Mouse (Mus musculus): ENCODE measurements at regions not wholly inside any gene's neighbourhood (a gene's known extent, or its start where the extent isn't known, plus 50 kb on each side); places are given as distances from the start of the nearest gene placed in this dataset.

DNA sequence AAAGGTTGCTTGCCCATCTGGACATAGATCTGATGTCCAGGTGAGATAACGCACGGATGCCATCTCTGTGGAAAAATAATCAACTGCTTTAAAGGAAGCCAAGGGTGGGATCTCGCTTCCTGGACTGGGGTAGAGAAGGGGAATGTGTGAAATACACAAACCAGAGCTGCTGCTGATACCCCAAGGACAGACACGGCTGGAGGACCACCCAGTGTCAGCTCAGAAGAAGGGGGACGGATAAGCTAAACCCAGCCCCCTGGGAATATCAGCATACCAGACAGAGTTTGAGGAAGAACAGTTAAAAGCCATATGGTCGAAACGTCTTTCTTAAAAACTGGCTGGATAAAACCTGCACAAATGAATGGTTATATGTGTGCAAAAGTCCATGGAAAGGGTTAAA lies 202.8 kb upstream of the Klf3 start:
- H3K36me3 ChIP-seq (ENCODE audit: control insufficient read depth, insufficient read depth, low read length, poor library complexity, severe bottlenecking): no peaks in the 10 kb centered on the region
- H3K9ac ChIP-seq (ENCODE audit: low read depth, poor library complexity, severe bottlenecking): no peak overlapping the region
- H3K9me3 ChIP-seq (replicated peaks; ENCODE audit: control insufficient read depth, insufficient read depth, low read length, poor library complexity, severe bottlenecking): no peaks in the 10 kb centered on the region
- TF ChIP-seq EP300 (IDR thresholded peaks at IDR 0.05; ENCODE audit: insufficient read depth, low read depth, low read length) (no peak), CTCF (IDR thresholded peaks at IDR 0.05; ENCODE audit: low read depth, low read length) (no peak), POLR2A (IDR thresholded peaks at IDR 0.05; ENCODE audit: insufficient read depth, low read length) (no peak)
- no peak overlapping the region for H3K27ac ChIP-seq (ENCODE audit: insufficient read depth, low read length)
- no peak overlapping the region for H3K4me3 ChIP-seq (ENCODE audit: low read depth, low read length)
- H3K27me3 ChIP-seq (ENCODE audit: control insufficient read depth, insufficient read depth, low read length, poor library complexity, severe bottlenecking): no peaks in the 10 kb centered on the region
- peaks cover 12% of the 10 kb centered on the region for H3K4me1 ChIP-seq (ENCODE audit: control insufficient read depth, insufficient read depth, low read length)

DNA sequence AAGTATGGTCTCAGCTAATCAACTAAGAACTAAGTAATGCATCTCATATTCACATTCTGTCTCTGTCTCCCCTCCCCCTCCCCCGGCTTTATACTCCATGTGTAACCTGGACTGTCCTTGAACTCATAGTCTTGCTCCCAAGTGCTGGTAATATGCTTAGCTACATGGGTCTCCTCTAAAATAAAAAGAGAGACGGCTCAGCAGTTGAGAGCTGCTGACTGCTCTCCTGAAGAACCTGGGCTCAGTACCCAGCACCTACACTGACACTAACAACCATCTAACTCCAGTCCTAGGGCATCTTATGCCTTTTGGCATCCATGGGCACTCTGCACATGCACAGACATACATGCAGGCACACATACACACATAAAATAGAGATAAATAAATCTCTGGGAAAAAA lies 202.4 kb upstream of the Klf3 start:
- Histone ChIP-seq H3K4me1 (ENCODE audit: control insufficient read depth, insufficient read depth, low read length) (peaks cover 10% of the 10 kb centered on the region), H3K27ac (ENCODE audit: insufficient read depth, low read length) (no peak overlapping the region)

DNA sequence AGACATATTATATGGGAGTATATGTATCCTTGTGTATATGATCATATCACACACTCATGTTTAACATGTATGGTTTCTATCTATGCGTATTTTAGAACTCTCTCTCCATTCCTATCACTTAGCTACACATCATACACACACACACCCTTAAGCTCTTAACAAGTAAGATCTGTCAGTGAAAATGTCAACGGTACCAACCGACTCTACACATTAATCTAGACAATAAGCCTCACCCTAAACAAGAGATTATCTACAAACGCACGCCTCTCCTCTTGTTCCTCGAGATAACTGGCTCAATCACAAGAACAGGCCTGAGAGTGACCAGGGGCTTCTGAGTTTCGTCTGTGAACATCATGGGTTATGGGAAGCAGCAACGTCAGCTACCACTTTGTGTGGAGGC lies 201.9 kb upstream of the Klf3 start:
- Histone ChIP-seq H3K27me3 (ENCODE audit: control insufficient read depth, insufficient read depth, low read length, poor library complexity, severe bottlenecking) (no peaks in the 10 kb centered on the region), H3K27ac (ENCODE audit: insufficient read depth, low read length) (no peak overlapping the region), H3K9me3 (replicated peaks; ENCODE audit: control insufficient read depth, insufficient read depth, low read length, poor library complexity, severe bottlenecking) (no peaks in the 10 kb centered on the region), H3K36me3 (ENCODE audit: control insufficient read depth, insufficient read depth, low read length, poor library complexity, severe bottlenecking) (no peaks in the 10 kb centered on the region), H3K4me1 (ENCODE audit: control insufficient read depth, insufficient read depth, low read length) (peaks cover 10% of the 10 kb centered on the region), H3K4me3 (ENCODE audit: low read depth, low read length) (no peak overlapping the region), H3K9ac (ENCODE audit: low read depth, poor library complexity, severe bottlenecking) (no peak overlapping the region)
- no peak for TF ChIP-seq EP300 (IDR thresholded peaks at IDR 0.05; ENCODE audit: insufficient read depth, low read depth, low read length)
- no peak for TF ChIP-seq POLR2A (IDR thresholded peaks at IDR 0.05; ENCODE audit: insufficient read depth, low read length)
- no peak for TF ChIP-seq CTCF (IDR thresholded peaks at IDR 0.05; ENCODE audit: low read depth, low read length)

More for the DNA sequence above, 202.4 kb upstream of the Klf3 start:
- no peaks in the 10 kb centered on the region for H3K9me3 ChIP-seq (replicated peaks; ENCODE audit: control insufficient read depth, insufficient read depth, low read length, poor library complexity, severe bottlenecking)
- H3K27me3 ChIP-seq (ENCODE audit: control insufficient read depth, insufficient read depth, low read length, poor library complexity, severe bottlenecking): no peaks in the 10 kb centered on the region
- TF ChIP-seq CTCF (IDR thresholded peaks at IDR 0.05; ENCODE audit: low read depth, low read length) (no peak), EP300 (IDR thresholded peaks at IDR 0.05; ENCODE audit: insufficient read depth, low read depth, low read length) (no peak), POLR2A (IDR thresholded peaks at IDR 0.05; ENCODE audit: insufficient read depth, low read length) (no peak)
- H3K4me3 ChIP-seq (ENCODE audit: low read depth, low read length): no peak overlapping the region
- no peaks in the 10 kb centered on the region for H3K36me3 ChIP-seq (ENCODE audit: control insufficient read depth, insufficient read depth, low read length, poor library complexity, severe bottlenecking)
- H3K9ac ChIP-seq (ENCODE audit: low read depth, poor library complexity, severe bottlenecking): no peak overlapping the region

DNA sequence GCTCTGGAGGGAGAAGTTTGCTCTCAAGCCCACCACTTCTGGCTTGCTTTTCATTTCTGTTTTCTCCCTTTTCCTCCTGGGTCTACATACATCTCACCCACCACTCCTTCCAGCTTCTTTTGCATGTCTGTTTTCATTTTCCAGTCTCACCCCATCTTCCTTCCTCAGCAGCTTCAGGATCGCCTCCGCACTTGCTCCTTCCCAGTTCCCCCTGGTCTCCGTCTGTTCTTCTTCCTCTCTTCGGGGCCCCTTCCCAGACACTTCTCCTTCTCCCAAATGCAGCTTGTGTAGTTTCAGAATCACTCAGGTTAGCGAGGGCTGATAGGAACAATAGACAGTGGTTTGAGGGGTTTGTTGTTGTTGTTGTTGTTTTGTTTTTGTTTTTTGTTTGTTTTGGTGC lies 201.4 kb upstream of the Klf3 start:
- Histone ChIP-seq H3K4me1 (ENCODE audit: control insufficient read depth, insufficient read depth, low read length) (peaks cover 10% of the 10 kb centered on the region), H3K27ac (ENCODE audit: insufficient read depth, low read length) (no peak overlapping the region)
- no peak for TF ChIP-seq POLR2A (IDR thresholded peaks at IDR 0.05; ENCODE audit: insufficient read depth, low read length)
- no peak for TF ChIP-seq EP300 (IDR thresholded peaks at IDR 0.05; ENCODE audit: insufficient read depth, low read depth, low read length)
- TF ChIP-seq CTCF (IDR thresholded peaks at IDR 0.05; ENCODE audit: low read depth, low read length): no peak

DNA sequence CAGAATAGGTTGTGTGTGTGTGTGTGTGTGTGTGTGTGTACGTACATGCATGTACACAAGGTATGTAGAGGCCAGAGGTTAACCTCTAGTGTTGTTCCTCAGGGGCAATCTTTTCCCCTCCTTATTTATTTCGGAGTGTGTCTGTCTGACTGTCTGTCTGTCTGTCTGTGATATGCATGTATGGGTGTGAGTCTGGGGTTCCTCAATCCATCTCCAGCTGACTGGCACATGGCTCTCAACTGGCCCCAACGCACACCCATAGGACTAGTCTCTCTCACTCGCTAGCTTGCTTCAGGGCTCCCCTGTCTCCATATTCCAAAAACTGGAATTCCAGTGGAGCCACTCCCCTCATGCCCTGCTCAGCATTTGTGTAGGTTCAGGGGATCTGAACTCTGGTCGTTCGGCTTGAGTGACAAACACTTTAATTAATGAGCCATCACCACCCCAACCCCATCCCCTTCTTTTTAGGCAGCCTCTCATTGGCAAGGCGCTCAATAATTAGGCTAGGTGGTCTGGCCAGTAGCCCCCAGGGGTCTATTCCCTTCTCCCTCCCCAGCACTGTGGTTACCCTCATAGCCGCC lies 200.7 kb upstream of the Klf3 start:
- Histone ChIP-seq H3K36me3 (ENCODE audit: control insufficient read depth, insufficient read depth, low read length, poor library complexity, severe bottlenecking) (no peaks in the 10 kb centered on the region), H3K27me3 (ENCODE audit: control insufficient read depth, insufficient read depth, low read length, poor library complexity, severe bottlenecking) (no peaks in the 10 kb centered on the region), H3K4me1 (ENCODE audit: control insufficient read depth, insufficient read depth, low read length) (peaks cover 7% of the 10 kb centered on the region), H3K9ac (ENCODE audit: low read depth, poor library complexity, severe bottlenecking) (no peak overlapping the region), H3K27ac (ENCODE audit: insufficient read depth, low read length) (no peak overlapping the region), H3K4me3 (ENCODE audit: low read depth, low read length) (no peak overlapping the region), H3K9me3 (replicated peaks; ENCODE audit: control insufficient read depth, insufficient read depth, low read length, poor library complexity, severe bottlenecking) (no peaks in the 10 kb centered on the region)
- TF ChIP-seq POLR2A (IDR thresholded peaks at IDR 0.05; ENCODE audit: insufficient read depth, low read length): no peak
- no peak for TF ChIP-seq CTCF (IDR thresholded peaks at IDR 0.05; ENCODE audit: low read depth, low read length)
- no peak for TF ChIP-seq EP300 (IDR thresholded peaks at IDR 0.05; ENCODE audit: insufficient read depth, low read depth, low read length)

More for the DNA sequence above, 201.4 kb upstream of the Klf3 start:
- no peaks in the 10 kb centered on the region for H3K9me3 ChIP-seq (replicated peaks; ENCODE audit: control insufficient read depth, insufficient read depth, low read length, poor library complexity, severe bottlenecking)
- H3K9ac ChIP-seq (ENCODE audit: low read depth, poor library complexity, severe bottlenecking): no peak overlapping the region
- no peaks in the 10 kb centered on the region for H3K27me3 ChIP-seq (ENCODE audit: control insufficient read depth, insufficient read depth, low read length, poor library complexity, severe bottlenecking)
- H3K4me3 ChIP-seq (ENCODE audit: low read depth, low read length): no peak overlapping the region
- H3K36me3 ChIP-seq (ENCODE audit: control insufficient read depth, insufficient read depth, low read length, poor library complexity, severe bottlenecking): no peaks in the 10 kb centered on the region

DNA sequence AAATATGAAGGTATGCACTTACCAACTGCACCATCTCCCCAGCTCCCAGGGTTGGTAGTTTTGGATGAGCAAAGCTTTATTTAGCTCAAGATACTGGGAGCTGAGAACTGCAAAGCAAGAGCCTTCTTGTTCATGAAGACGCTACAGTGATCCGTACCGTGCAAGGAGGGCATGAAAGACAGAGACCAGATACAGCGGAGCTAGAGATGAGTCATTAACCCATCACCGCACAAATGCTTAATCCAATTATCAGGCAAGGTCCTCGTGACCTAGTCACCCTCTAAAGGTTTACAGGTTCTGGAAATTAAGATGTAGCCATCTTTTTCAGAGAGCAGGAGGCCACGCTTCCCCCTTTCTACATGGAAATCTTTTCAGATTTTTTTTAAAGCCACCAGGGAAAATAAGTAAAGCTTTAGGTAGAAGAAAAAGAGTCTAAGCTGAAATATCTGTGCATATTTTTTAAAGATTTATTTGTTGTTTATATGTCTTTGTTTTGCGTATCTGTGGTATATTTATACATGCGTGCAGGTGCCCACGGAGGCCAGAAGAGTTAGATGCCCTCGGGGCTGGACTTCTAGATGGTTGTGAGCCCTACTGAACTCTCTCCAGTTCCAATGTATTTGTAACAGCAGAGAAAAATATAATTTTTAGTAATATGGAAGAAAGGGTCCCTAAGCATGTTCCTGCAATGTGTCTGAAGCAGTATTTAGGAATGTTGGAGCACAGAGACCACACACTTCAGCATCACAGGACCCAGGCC lies 200.0 kb upstream of the Klf3 start:
- H3K4me1 ChIP-seq (ENCODE audit: control insufficient read depth, insufficient read depth, low read length): peaks cover 7% of the 10 kb centered on the region
- TF ChIP-seq POLR2A (IDR thresholded peaks at IDR 0.05; ENCODE audit: insufficient read depth, low read length) (no peak), CTCF (IDR thresholded peaks at IDR 0.05; ENCODE audit: low read depth, low read length) (no peak), EP300 (IDR thresholded peaks at IDR 0.05; ENCODE audit: insufficient read depth, low read depth, low read length) (no peak)
- H3K9ac ChIP-seq (ENCODE audit: low read depth, poor library complexity, severe bottlenecking): no peak overlapping the region
- no peaks in the 10 kb centered on the region for H3K36me3 ChIP-seq (ENCODE audit: control insufficient read depth, insufficient read depth, low read length, poor library complexity, severe bottlenecking)
- no peak overlapping the region for H3K4me3 ChIP-seq (ENCODE audit: low read depth, low read length)
- H3K27ac ChIP-seq (ENCODE audit: insufficient read depth, low read length): no peak overlapping the region
- H3K9me3 ChIP-seq (replicated peaks; ENCODE audit: control insufficient read depth, insufficient read depth, low read length, poor library complexity, severe bottlenecking): no peaks in the 10 kb centered on the region
- H3K27me3 ChIP-seq (ENCODE audit: control insufficient read depth, insufficient read depth, low read length, poor library complexity, severe bottlenecking): no peaks in the 10 kb centered on the region

Data from ES-Bruce4 (cell line).